In genomic region chr10:108619861-108620260, GRCm38 (mm10) we compare ENCODE assay signal across 20 mouse cellular contexts.
"Had no signal": no experiment of that assay in that cellular context is flagged by ENCODE, and none has a peak within 500 bp of the region (broad histone marks: within the 10 kb centered on the region; RNA-seq: fewer than 3 reads in every experiment).

No protein-coding gene starts in this region.

- H3K36me3 ChIP-seq: midbrain, embryonic 10.5 days; midbrain, embryonic 12.5 days; neural tube, embryonic 15.5 days; stomach, embryonic 15.5 days had no signal

- H3K27ac ChIP-seq: midbrain, embryonic 10.5 days; midbrain, embryonic 12.5 days; neural tube, embryonic 13.5 days; neural tube, embryonic 15.5 days; stomach, embryonic 15.5 days; stomach, postnatal 0 days had no signal

- H3K4me3 ChIP-seq: midbrain, embryonic 10.5 days; midbrain, embryonic 12.5 days; myocyte; neural tube, embryonic 13.5 days; neural tube, embryonic 15.5 days; stomach, embryonic 15.5 days had no signal

- H3K27me3 ChIP-seq: midbrain, embryonic 12.5 days; neural tube, embryonic 13.5 days; neural tube, embryonic 15.5 days; stomach, embryonic 15.5 days had no signal

- DNase-seq: lung, adult 18-20 months; lung, embryonic 14.5 days; lung, postnatal 10 days; lung, postnatal 4 days; midbrain, embryonic 14.5 days; retina, postnatal 1 day; right cerebral cortex, adult 18-20 months; right cerebral cortex, postnatal 25 days; right cerebral cortex, postnatal 4 days; spleen, adult 18-20 months; thymus, adult 2 months; thymus, postnatal 25 days; thymus, postnatal 4 days had no signal

- H3K4me1 ChIP-seq: midbrain, embryonic 12.5 days; neural tube, embryonic 13.5 days; neural tube, embryonic 15.5 days; stomach, embryonic 15.5 days had no signal

- H3K9ac ChIP-seq: lung, embryonic 14.5 days; midbrain, embryonic 12.5 days; neural tube, embryonic 13.5 days; neural tube, embryonic 15.5 days; stomach, embryonic 15.5 days had no signal
